Mouse (Mus musculus) hindbrain, embryonic 14.5 days (tissue): ENCODE data around the gene Pcolce2. TPM values are rescaled to one million over a fixed set of nuclear protein-coding genes. Genes with fewer than 3 reads are reported as not detected.

Experiments used
- ATAC-seq: fragments of 200-750 bp; cut with Nextera tagmentation; 2 replicates; pipeline ENCODE4 v1.8.0; 2017; ENCODE audit warnings: moderate number of reproducible peaks, mild to moderate bottlenecking, moderate TSS enrichment, moderate library complexity; ENCODE audit not compliant: low FRiP score
- DNase-seq: peaks from one replicate; pipeline ENCODE4 v3.0.0-alpha.2; 2015; ENCODE audit warnings: low spot score
- H3K27ac ChIP-seq: fragments of 300-500 bp; sonication (generic); 2 replicates; pipeline ENCODE4 v1.5.1; 2014; ENCODE audit warnings: mild to moderate bottlenecking, moderate library complexity
- H3K27me3 ChIP-seq: fragments of 300-500 bp; sonication (generic); 2 replicates; pipeline ENCODE4 v1.6.1; 2014; ENCODE audit warnings: mild to moderate bottlenecking, low read length, mixed read lengths; ENCODE audit not compliant: control insufficient read depth, insufficient read depth
- H3K36me3 ChIP-seq: fragments of 300-500 bp; sonication (generic); replicated peaks from 2 replicates; pipeline ENCODE4 v1.6.1; 2014; ENCODE audit not compliant: control insufficient read depth, insufficient read depth
- H3K4me1 ChIP-seq: fragments of 300-500 bp; sonication (generic); replicated peaks from 2 replicates; pipeline ENCODE4 v1.6.1; 2014; ENCODE audit warnings: antibody characterized with exemption, low read length, mixed read lengths; ENCODE audit not compliant: control insufficient read depth, insufficient read depth
- H3K4me2 ChIP-seq: fragments of 300-500 bp; sonication (generic); replicated peaks from 2 replicates; pipeline ENCODE4 v1.6.1; 2014; ENCODE audit warnings: mild to moderate bottlenecking, moderate library complexity
- H3K4me3 ChIP-seq: fragments of 300-500 bp; sonication (generic); replicated peaks from 2 replicates; pipeline ENCODE4 v1.5.1; 2014; ENCODE audit warnings: mild to moderate bottlenecking, low read length
- H3K9ac ChIP-seq: fragments of 300-500 bp; sonication (generic); 2 replicates; pipeline ENCODE4 v1.6.1; 2014
- H3K9me3 ChIP-seq: fragments of 300-500 bp; sonication (generic); 2 replicates; pipeline ENCODE4 v1.6.1; 2016; ENCODE audit warnings: low read length; ENCODE audit not compliant: control insufficient read depth
- WGBS: fragments of 180-500 bp; shearing (Covaris S2); extraction: QIAGEN DNeasy Blood & Tissue Kit; methylation state at CpG from one replicate; pipeline ENCODE4 v1.1.7; 2014; 5-methylcytosine and 5-hydroxymethylcytosine counted together
- polyA plus RNA-seq: library from polyadenylated mRNA; unstranded; fragments of >200 nt; fragmentation: Nextera tagmentation; extraction: Ambion mirVana; gene quantifications from 2 replicates; pipeline ENCODE4 v1.2.1, GENCODE M21; 2014

The Pcolce2 gene
- polyA plus RNA-seq, 1 experiment from 2014 or later, result 2.7 TPM

DNA sequence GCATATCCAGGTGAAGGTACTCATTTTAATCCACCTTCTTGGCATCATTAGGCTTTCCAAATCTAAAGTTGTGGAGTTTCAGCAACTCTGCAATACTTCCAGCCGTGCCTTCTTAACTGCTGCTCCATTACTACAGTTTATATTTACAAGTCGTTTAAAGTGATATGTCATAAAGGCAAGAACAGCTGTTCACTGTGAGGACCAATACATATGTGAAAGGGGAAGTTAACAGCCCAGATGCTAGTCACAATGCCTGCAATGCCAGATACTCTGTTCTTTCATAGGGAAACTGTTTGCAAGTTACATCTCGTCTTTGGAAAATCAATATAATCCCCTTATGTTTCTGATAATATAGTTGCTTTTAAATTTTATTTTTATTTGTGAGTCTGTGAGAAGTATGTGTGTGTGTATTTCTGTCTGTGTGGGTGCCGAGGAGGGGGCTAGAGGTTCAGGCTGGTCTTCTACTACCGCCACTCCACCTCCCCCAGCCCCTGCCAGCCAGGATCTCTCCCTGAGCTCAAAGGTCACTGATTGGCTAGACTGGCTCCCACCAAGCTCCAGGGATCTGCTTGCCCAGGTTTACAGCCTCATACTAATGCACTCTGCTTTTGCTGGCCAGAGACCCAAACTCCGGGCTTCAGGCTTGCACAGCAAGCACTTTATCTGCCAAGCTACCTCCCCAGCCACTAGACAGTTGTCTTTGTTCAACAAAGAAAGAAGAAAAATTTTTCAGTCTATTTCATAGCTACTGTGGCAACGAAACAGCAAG is 107.6 kb downstream of the Pcolce2 start:
- no peak overlapping the region for H3K4me2 ChIP-seq
- ATAC-seq (no peak), DNase-seq (no peak)
- no peaks in the 10 kb centered on the region for H3K27me3 ChIP-seq
- no peaks in the 10 kb centered on the region for H3K36me3 ChIP-seq
- H3K4me3 ChIP-seq, result no peak overlapping the region
- peaks cover 15% of the 10 kb centered on the region for H3K4me1 ChIP-seq
- no peak overlapping the region for H3K9ac ChIP-seq
- H3K27ac ChIP-seq, result no peak overlapping the region
- 67% methylated on average over 7 of the region's 7 CpGs for WGBS
- H3K9me3 ChIP-seq, result no peaks in the 10 kb centered on the region

- no peaks in the 10 kb centered on the region for H3K27me3 ChIP-seq
- H3K9ac ChIP-seq, result no peak overlapping the region
- 90% methylated on average over 5 of the region's 5 CpGs for WGBS
- H3K4me3 ChIP-seq, result no peak overlapping the region
- ATAC-seq (no peak), DNase-seq (no peak)
- H3K36me3 ChIP-seq, result no peaks in the 10 kb centered on the region
- H3K4me1 ChIP-seq, result peaks cover 20% of the 10 kb centered on the region
- no peak overlapping the region for H3K27ac ChIP-seq
- no peaks in the 10 kb centered on the region for H3K9me3 ChIP-seq
- no peak overlapping the region for H3K4me2 ChIP-seq
These were observed 109.9 kb downstream of the Pcolce2 start for GRCm38 (mm10) chr9:95747298-95747697.

Other genes with a start within 250 kb of the Pcolce2 start
- 16.3 and 19.9 TPM in 2 replicates for gene Chst2, start 230.9 kb upstream of the Pcolce2 start, polyA plus RNA-seq
- 117 and 119 TPM in 2 replicates for gene U2surp, start 125.6 kb upstream of the Pcolce2 start, polyA plus RNA-seq
- gene Paqr9, start 77.9 kb upstream of the Pcolce2 start, polyA plus RNA-seq, result 8.6 and 8.7 TPM in 2 replicates
- 11.8 and 12.3 TPM in 2 replicates for gene Trpc1, start 112.8 kb downstream of the Pcolce2 start, polyA plus RNA-seq
- 2.9 and 4.1 TPM in 2 replicates for gene Pls1, start 207.7 kb downstream of the Pcolce2 start, polyA plus RNA-seq
- gene Atr, start 220.0 kb downstream of the Pcolce2 start, polyA plus RNA-seq, result 13.0 and 15.0 TPM in 2 replicates